Mouse (Mus musculus) heart, embryonic 12.5 days (tissue): ENCODE measurements around the gene Rimklb. TPM values are rescaled to one million over a fixed set of nuclear protein-coding genes. Genes with fewer than 3 reads are reported as not detected.

Source experiments
- ATAC-seq: fragments of 200-750 bp; cut with Nextera tagmentation; 2 replicates; pipeline ENCODE4 v1.8.0; 2017; ENCODE audit warnings: moderate TSS enrichment, moderate library complexity; ENCODE audit not compliant: insufficient number of reproducible peaks, low FRiP score
- H3K27ac ChIP-seq: fragments of 300-500 bp; sonication (generic); 2 replicates; pipeline ENCODE4 v1.5.1; 2016; ENCODE audit warnings: mild to moderate bottlenecking, moderate library complexity; ENCODE audit not compliant: poor library complexity, severe bottlenecking
- H3K27me3 ChIP-seq: fragments of 300-500 bp; sonication (generic); replicated peaks from 2 replicates; pipeline ENCODE4 v1.6.1; 2016; ENCODE audit warnings: mild to moderate bottlenecking, moderate library complexity
- H3K36me3 ChIP-seq: fragments of 300-500 bp; sonication (generic); 2 replicates; pipeline ENCODE4 v1.6.1; 2016; ENCODE audit warnings: mild to moderate bottlenecking, moderate library complexity
- H3K4me1 ChIP-seq: fragments of 300-500 bp; sonication (generic); replicated peaks from 2 replicates; pipeline ENCODE4 v1.6.1; 2016; ENCODE audit warnings: mild to moderate bottlenecking
- H3K4me2 ChIP-seq: fragments of 300-500 bp; sonication (generic); 2 replicates; pipeline ENCODE4 v1.6.1; 2016; ENCODE audit warnings: mild to moderate bottlenecking, moderate library complexity
- H3K4me3 ChIP-seq: fragments of 300-500 bp; sonication (generic); 2 replicates; pipeline ENCODE4 v1.5.1; 2016; ENCODE audit warnings: mild to moderate bottlenecking
- H3K9ac ChIP-seq: fragments of 300-500 bp; sonication (generic); 2 replicates; pipeline ENCODE4 v1.6.1; 2016; ENCODE audit warnings: mild to moderate bottlenecking, moderate library complexity
- H3K9me3 ChIP-seq: fragments of 300-500 bp; sonication (generic); replicated peaks from 2 replicates; pipeline ENCODE4 v1.6.1; 2016; ENCODE audit warnings: mild to moderate bottlenecking, moderate library complexity
- WGBS: fragments of 180-500 bp; shearing (Covaris S2); methylation state at CpG from one replicate; pipeline ENCODE4 v1.1.7; 2016; 5-methylcytosine and 5-hydroxymethylcytosine counted together
- polyA plus RNA-seq: library from polyadenylated mRNA; unstranded; fragments of >200 nt; fragmentation: Nextera tagmentation; extraction: Ambion mirVana; gene quantifications from 2 replicates; pipeline ENCODE4 v1.2.1, GENCODE M21; 2016

The Rimklb gene
- polyA plus RNA-seq, 1 experiment from 2014 or later, result 7.3 TPM

DNA sequence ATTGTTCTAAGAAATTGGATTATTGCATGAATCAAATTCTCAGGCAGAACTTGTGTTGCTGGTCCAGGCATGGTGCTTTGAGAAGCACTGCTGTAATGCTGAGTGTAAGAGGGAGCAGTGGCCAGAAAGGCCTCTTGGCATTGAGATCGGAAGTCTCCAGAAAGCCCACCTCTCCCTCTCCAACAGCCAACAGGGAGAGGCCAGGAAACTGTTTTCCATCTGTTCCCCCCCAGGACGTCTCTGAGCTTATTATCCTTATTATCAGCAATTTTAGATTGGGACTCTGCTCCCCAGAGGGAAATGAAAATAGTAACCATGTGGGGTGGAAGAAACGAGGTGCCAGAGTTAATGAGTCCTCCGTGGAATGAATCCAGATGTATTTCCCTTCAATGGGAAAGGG is 82.2 kb downstream of the Rimklb start:
- Histone ChIP-seq H3K9me3 (no peaks in the 10 kb centered on the region), H3K27ac (no peak overlapping the region), H3K36me3 (no peaks in the 10 kb centered on the region), H3K4me1 (no peaks in the 10 kb centered on the region), H3K4me2 (no peak overlapping the region), H3K9ac (no peak overlapping the region), H3K27me3 (no peaks in the 10 kb centered on the region), H3K4me3 (no peak overlapping the region)
- no peak for ATAC-seq
- WGBS, result 41% methylated on average over 4 of the region's 4 CpGs

DNA sequence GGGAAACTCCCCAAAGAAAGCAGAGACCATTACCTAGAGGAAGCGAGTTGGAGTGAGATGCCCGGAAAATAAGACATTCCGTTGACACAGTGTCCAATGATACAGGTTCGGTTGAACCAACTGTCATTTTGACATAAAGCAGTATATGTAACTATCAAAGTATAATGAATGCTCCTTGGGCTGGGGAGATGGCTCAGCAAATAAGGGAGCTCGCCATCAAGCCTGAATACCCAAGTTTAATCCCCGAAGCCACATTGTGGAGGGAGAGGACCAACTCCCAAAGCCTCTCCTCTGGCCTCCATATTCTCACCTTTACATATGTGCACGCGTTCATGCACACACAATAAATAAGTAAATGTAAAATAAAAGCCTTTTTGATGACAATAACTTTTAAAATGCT is 87.3 kb downstream of the Rimklb start:
- H3K4me2 ChIP-seq, result no peak overlapping the region
- 83% methylated on average over 8 of the region's 8 CpGs for whole genome bisulfite sequencing
- H3K27me3 ChIP-seq, result no peaks in the 10 kb centered on the region
- H3K36me3 ChIP-seq, result no peaks in the 10 kb centered on the region
- no peak overlapping the region for H3K27ac ChIP-seq
- H3K4me3 ChIP-seq, result no peak overlapping the region
- no peaks in the 10 kb centered on the region for H3K4me1 ChIP-seq
- no peaks in the 10 kb centered on the region for H3K9me3 ChIP-seq
- no peak overlapping the region for H3K9ac ChIP-seq
- no peak for ATAC-seq

DNA sequence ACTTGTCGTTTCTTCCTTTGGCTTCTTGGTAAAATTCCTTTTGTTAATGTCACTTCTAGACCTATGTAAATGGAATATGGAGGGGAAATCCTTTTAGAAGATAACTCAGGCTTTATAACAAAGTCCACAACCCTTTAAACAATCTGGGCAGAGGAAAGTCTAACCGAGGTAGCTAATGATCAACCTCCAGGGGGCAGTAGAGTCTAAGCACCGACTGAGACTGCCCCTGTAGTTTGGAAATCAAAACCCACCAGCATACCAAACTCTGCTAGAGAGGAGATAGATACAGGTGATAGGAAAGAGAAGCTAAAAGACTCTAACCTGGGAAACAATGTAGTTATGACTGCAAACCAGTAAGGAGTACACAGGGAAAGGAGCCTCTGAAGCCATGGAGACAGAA is 96.3 kb downstream of the Rimklb start:
- Histone ChIP-seq H3K4me2 (no peak overlapping the region), H3K9me3 (no peaks in the 10 kb centered on the region), H3K9ac (no peak overlapping the region), H3K4me3 (no peak overlapping the region), H3K4me1 (no peaks in the 10 kb centered on the region), H3K36me3 (no peaks in the 10 kb centered on the region), H3K27ac (no peak overlapping the region), H3K27me3 (no peaks in the 10 kb centered on the region)
- ATAC-seq, result no peak
- WGBS, result 10% methylated on average over 3 of the region's 3 CpGs

DNA sequence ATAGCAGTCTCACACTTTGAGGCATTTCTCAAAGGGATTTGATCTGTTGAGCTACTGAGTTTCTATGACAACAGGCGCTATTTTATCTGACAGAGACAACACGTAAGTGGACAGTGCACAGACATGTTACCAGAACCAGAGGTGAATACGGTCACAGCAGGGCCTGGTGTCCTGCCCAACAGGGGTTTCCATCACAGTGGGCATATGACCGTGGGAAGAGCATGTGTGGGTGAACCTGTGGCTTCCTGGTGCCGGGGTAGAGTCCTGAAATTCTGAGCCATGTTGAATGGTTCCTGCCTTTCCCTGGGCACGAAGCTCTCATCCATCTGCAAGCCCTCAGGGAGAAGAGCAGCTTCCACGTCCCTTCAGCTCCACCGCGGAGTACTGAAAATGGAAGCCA is 98.3 kb downstream of the Rimklb start:
- no peaks in the 10 kb centered on the region for H3K36me3 ChIP-seq
- no peak overlapping the region for H3K4me2 ChIP-seq
- 72% methylated on average over 9 of the region's 9 CpGs for WGBS
- no peaks in the 10 kb centered on the region for H3K4me1 ChIP-seq
- ATAC-seq, result no peak
- H3K9me3 ChIP-seq, result peaks cover 5% of the 10 kb centered on the region
- H3K27me3 ChIP-seq, result no peaks in the 10 kb centered on the region
- no peak overlapping the region for H3K4me3 ChIP-seq
- H3K27ac ChIP-seq, result no peak overlapping the region
- no peak overlapping the region for H3K9ac ChIP-seq

Other genes starting within 250 kb of the Rimklb start
- gene Klrg1, start 215.9 kb downstream of the Rimklb start, polyA plus RNA-seq, result not detected in 2 replicates
- gene M6pr, start 190.0 kb downstream of the Rimklb start, polyA plus RNA-seq, result 82.0 and 84.6 TPM in 2 replicates
- 13.7 and 14.3 TPM in 2 replicates for gene Phc1, start 158.2 kb downstream of the Rimklb start, polyA plus RNA-seq
- gene Mfap5, start 7.1 kb upstream of the Rimklb start, polyA plus RNA-seq, result 9.3 and 9.8 TPM in 2 replicates
- gene Aicda, start 55.0 kb upstream of the Rimklb start, polyA plus RNA-seq, result not detected in 2 replicates
- 1.9 and 3.0 TPM in 2 replicates for gene Apobec1, start 103.7 kb upstream of the Rimklb start, polyA plus RNA-seq
- 0.14 and 0.28 TPM in 2 replicates for gene Gdf3, start 111.3 kb upstream of the Rimklb start, polyA plus RNA-seq
- gene Dppa3, start 127.6 kb upstream of the Rimklb start, polyA plus RNA-seq, result not detected in 2 replicates
- gene Nanog, start 208.7 kb upstream of the Rimklb start, polyA plus RNA-seq, result 0.49 and 0.86 TPM in 2 replicates